Mouse (Mus musculus) spleen, postnatal 10 days (tissue): ENCODE data around the gene Dzip1.

ENCODE experiments used
- DNase-seq, 2 experiments: peaks; one replicate each; pipeline ENCODE4 v3.0.0; 2021 to 2022; ENCODE audit warnings: low spot score in 2 of 2

The Dzip1 gene

GRCm38 (mm10) chr14:118924673-118925615 lies at the start of gene Dzip1:
Dzip1 (minus strand) TSS chr14:118925460.
- peak in 1 of 2 experiments; percentile 42 for DNase-seq

DNA sequence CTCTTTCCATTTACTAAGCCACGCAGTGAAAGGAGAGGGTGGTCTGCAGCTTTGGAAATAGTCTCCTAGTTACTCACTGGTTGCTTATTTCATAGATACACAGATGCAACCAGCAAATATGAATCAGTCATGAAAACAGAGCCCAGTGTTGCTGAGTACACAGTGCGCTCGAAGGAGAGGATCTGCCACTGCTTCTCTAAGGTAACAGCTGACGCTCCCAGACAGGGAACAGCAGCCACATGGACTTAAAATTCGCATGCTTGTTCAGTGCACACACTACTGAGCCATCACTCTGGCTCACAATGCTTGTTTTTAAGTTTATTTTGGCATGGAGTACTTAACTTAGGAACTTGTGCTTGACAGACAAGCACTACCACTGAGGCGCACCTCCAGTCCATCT lies 47.0 kb upstream of the Dzip1 start:
- no peak for DNase-seq

- no peak for DNase-seq
These were observed 42.4 kb upstream of the Dzip1 start for GRCm38 (mm10) chr14:118967646-118968045.

DNA sequence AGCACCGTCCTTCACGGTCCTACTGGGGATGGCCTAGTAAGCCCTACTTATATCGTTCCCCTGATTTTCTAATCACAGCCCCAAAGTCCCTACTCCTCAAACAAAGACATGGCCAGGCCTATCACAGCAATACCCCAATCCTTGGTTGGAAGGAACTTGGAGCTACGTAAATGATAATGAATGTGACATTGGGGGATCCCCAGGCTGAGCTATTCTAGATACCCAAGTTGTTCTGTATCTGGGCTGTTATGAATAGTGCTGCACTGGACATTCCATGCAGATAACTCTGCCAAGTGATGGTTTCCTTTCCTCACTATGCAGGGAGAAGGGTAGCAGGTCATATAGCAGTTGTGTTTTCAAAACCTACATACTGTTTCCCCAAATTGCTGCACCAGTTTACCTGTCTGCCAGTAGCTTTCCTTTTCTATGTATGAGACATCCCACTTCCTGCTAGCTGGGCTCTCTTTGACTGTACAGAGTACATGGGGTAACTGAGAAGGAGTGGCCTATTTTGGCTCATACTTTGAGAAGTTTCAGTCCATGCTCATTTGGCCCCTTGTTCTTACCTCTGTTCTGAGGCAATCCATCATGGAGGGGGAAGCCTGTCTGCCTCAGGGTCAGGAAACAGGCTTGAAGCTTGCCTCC lies 40.2 kb upstream of the Dzip1 start:
- no peak for DNase-seq

DNA sequence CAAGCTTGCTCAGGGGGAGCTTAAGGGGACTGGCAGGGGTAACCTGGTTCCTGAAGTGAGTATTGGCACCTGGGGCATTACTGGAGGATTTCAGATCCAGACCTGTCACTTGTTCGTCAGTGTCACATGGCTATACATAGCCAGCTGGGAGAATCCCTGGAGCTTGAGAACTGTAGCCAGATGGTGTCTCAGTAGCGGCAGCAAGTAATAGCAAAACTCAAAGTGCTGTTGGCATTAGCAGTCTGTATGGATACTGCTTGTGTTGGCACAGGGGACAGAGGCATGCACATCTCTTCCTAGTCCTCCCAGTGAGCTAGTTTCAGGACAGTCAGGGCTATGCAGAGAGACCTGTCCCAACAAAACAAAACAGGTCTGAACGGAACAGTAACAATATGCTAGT lies 32.8 kb upstream of the Dzip1 start:
- no peak for DNase-seq

GRCm38 (mm10) chr14:118951912-118952583 lies 26.8 kb upstream of the Dzip1 start:
- no peak for DNase-seq

- DNase-seq: no peak
These were observed 23.6 kb upstream of the Dzip1 start for GRCm38 (mm10) chr14:118948841-118949240.

DNA sequence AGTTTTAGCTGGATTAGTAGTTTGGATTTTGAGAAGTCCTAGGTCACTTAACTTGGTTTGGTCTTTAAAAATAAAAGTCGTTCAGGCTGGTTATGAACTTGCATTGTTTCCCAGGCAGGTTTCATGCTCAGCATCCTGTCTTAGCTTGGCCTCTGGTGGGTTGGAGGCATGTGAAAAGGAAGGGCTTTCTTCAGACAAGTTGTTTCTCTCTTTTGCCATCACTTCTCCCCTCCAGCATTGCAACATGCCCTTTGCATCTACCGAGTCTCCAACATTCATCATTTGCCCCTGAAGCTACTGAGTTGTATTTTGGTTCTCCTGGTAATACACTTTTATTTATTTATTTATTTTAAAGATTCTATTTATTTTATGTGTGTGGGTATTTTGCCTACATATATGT lies 19.4 kb upstream of the Dzip1 start:
- no peak for DNase-seq

GRCm38 (mm10) chr14:118942076-118942475 lies 16.8 kb upstream of the Dzip1 start:
- no peak for DNase-seq

GRCm38 (mm10) chr14:118940796-118941495 lies 15.7 kb upstream of the Dzip1 start:
- DNase-seq: no peak

DNA sequence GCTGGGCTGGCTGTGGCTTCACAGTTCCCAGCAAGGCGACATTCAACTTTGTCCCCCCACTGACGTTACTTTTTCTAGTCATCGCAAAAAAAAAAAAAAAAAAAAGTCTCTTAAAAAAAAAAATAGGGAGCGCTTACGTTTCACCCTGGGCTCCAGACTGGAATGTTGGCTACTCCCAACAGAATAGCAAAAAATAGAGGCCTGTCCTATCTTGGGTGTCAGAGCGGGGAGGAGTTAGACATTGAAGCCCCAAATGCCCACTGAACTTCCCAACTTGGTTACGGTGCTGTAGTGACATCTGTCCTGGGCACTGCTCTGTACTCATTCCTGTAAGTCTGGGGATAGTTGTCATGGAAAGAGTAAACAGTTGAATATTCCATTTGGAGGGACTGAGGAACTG lies 13.3 kb upstream of the Dzip1 start:
- DNase-seq: no peak

- DNase-seq: peak; percentile 96 to 99
These were observed 12.6 kb upstream of the Dzip1 start, which contains the start of gene Dnajc3 for GRCm38 (mm10) chr14:118937533-118938492. Dnajc3 (plus strand) TSS chr14:118937976.

DNA sequence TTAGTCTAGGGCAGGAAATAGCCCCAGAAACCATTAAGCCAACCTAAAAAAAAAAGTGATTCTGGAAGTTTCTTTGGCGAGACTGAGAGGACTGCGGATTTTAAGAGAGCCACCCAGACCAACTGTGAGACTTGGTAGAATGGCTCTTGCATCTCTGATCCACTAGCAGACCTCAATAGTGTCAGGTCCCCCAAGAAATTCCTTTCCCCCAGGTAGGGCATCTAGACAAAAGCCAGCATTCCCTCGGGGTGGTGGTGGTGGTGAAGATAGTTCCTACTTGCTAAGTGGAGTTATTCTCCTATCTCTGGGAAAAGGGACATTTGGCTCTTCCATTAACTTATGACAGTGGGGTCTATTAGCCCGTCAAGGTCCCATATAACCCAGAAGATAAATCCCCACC lies 11.7 kb upstream of the Dzip1 start:
- no peak for DNase-seq

DNA sequence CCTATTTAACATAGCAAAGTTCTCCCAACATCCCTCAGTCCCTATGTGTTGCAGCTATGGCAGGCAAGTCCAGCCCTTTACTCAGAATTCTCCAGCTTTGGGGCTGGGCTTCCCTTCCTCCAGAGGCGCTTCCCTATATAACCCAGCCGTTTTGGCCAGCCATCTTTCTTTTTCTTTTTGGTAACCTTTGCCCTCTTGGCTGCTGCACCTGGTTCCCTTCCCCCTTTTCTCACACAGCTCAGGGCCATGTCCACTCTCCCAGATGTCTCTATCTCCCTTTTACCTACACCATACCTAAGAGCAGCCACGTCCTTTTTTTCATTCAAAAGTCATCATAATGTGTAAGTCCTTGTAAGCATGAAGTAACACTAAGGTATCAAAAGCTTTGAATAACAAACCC lies 11.0 kb upstream of the Dzip1 start:
- DNase-seq: no peak

DNA sequence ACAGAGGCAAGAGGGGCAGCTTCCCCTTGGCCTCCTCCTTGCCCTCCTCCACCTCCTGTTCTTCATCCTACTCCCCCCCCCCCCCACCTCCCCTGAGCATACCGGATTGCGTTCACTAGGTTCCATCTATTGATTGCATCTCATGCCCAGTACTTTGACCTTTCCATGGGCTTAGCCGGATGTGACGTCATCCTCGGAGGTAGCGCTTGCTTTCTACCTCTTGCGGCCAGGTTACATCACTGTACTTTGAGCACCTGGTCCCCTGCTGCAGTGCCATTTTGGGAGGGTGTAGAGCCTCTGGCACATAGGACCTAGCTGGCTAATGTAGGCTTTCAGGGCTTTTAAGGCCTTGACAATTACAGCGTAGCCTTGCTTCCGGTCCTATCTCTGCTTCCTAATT lies 9.4 kb upstream of the Dzip1 start:
- DNase-seq: no peak

DNA sequence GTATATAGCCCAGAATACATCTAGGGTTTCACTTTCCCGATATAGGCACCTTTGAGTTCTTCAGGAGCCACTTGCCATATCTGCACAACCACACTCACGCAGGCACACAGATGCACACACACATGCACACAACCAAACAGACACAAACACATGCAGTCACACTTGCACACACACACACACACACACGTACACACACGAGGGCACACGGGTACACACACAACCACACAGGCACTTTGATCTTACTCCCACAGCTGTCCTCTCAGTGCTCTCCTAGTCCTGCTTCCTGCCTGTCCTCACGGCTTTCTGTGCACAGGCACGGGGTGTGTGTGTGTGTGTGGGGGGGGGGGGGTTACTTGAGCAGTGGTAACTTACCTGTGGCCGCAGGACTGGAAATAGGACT lies 7.7 kb upstream of the Dzip1 start:
- no peak for DNase-seq

DNA sequence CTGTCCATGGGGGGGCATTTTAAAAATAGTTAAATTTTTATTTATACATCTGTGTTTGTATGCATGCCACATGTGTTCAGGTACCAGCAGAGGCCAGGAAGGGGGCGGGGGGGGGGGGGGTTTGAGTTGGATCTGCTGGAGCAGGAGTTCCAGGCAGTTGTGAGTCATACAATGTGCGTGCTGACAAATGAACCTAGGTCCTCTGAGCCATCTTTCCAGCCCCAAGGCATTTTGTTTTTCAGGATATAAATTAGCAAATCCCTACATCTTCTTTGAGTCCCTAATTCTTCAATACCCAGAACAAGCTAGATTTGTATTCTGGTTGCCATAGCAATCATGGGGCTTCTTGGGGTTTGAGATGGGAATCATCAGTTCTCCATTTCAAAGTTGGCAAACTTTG lies 5.9 kb upstream of the Dzip1 start:
- no peak for DNase-seq

DNA sequence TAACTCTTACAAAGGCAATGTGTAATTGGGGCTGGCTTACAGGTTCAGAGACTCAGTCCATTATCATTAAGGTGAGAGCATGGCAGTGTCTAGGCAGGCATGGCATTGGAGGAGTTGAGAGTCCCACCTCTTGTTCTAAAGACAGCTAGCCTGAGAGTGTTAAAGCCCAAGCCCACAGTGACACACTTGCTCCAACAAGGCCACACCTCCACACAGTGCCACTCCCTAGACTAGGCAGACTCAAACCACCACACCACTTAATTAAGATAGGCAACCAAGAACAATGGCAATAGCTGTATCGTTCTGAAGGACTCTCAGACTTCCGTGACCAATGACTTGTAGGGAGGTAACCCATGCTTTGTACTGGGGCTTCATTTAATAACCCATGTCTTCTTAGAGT lies 5.5 kb upstream of the Dzip1 start:
- no peak for DNase-seq

DNA sequence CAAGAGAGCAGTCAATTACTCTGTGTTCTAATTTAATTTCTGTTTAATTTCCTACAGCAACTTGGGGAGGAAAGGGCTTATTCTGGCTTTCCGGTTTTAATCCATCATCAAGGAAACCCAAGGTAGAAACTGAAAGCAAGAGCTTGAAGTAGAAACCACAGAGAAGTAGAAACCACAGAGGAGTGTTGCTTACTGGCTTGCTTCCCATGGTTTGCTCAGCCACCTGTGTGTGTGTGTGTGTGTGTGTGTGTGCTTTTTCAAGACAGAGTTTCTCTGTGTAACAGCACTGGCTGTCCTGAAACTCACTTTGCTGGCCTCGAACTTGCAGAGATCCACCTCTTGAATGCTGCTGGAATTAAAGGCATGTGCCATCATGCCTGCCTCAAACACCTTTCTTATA lies 4.5 kb upstream of the Dzip1 start:
- DNase-seq: peak in 1 of 2 experiments; percentile 43

DNA sequence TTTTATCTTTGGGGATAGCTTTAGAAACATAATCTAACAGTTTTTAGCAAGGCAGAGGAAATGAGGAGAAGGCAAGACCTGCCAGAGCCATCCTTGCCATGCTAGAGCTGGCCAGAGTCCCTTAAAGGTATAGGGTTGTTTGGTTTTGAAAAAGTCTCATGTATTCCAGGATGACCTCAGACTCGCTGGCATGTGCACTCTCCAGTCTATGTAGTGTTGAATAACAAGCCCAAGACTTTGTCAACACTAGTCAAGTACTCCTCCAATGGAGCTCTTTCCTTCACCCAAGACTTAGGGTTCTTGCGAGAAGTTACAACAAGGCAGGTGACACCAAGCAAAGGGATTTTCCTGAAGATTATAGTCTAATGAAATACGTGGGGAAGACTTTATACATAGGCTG lies 3.3 kb upstream of the Dzip1 start:
- DNase-seq: no peak
